Mouse (Mus musculus) thymus, adult 2 months (tissue): ENCODE data around the gene Trip6.

ENCODE experiments used
- CTCF ChIP-seq: fragments of 200-500 bp; IDR thresholded peaks from 2 replicates; pipeline ENCODE4 v1.5.1; 2012; ENCODE audit warnings: mild to moderate bottlenecking, control low read depth, low read length, moderate library complexity, borderline replicate concordance; ENCODE audit not compliant: control insufficient read depth, poor library complexity, insufficient read depth; ENCODE audit errors: extremely low read depth
- POLR2A ChIP-seq: fragments of 200-500 bp; IDR thresholded peaks from 2 replicates; pipeline ENCODE4 v1.6.1; 2012; ENCODE audit warnings: mild to moderate bottlenecking, low read length, control low read depth, moderate library complexity; ENCODE audit not compliant: control insufficient read depth, poor library complexity, insufficient read depth; ENCODE audit errors: extremely low read depth

- TF ChIP-seq POLR2A (no peak), CTCF (no peak)
These were observed 28.3 kb upstream of the Trip6 start for GRCm38 (mm10) chr5:137342407-137343012.
